Mouse (Mus musculus) neural tube, embryonic 15.5 days (tissue): ENCODE results near the gene Echdc3. TPM values are rescaled to one million over a fixed set of nuclear protein-coding genes. Genes with fewer than 3 reads are reported as not detected.

ENCODE experiments used
- ATAC-seq: fragments of 200-750 bp; cut with Nextera tagmentation; 2 replicates; pipeline ENCODE4 v1.8.0; 2017; ENCODE audit warnings: mild to moderate bottlenecking, moderate TSS enrichment, moderate library complexity; ENCODE audit not compliant: low FRiP score
- H3K27ac ChIP-seq: fragments of 300-500 bp; sonication (generic); replicated peaks from 2 replicates; pipeline ENCODE4 v1.5.1; 2015; ENCODE audit warnings: mild to moderate bottlenecking, inconsistent platforms
- H3K27me3 ChIP-seq: fragments of 300-500 bp; sonication (generic); replicated peaks from 2 replicates; pipeline ENCODE4 v1.6.1; 2015; ENCODE audit warnings: inconsistent platforms
- H3K36me3 ChIP-seq: fragments of 300-500 bp; sonication (generic); 2 replicates; pipeline ENCODE4 v1.6.1; 2015; ENCODE audit warnings: inconsistent platforms
- H3K4me1 ChIP-seq: fragments of 300-500 bp; sonication (generic); 2 replicates; pipeline ENCODE4 v1.6.1; 2015; ENCODE audit warnings: inconsistent platforms
- H3K4me2 ChIP-seq: fragments of 300-500 bp; sonication (generic); 2 replicates; pipeline ENCODE4 v1.6.1; 2015; ENCODE audit warnings: inconsistent platforms, mild to moderate bottlenecking, moderate library complexity
- H3K4me3 ChIP-seq: fragments of 300-500 bp; sonication (generic); replicated peaks from 2 replicates; pipeline ENCODE4 v1.5.1; 2015; ENCODE audit warnings: mild to moderate bottlenecking, inconsistent platforms
- H3K9ac ChIP-seq: fragments of 300-500 bp; sonication (generic); replicated peaks from 2 replicates; pipeline ENCODE4 v1.6.1; 2015; ENCODE audit warnings: mild to moderate bottlenecking, inconsistent platforms
- H3K9me3 ChIP-seq: fragments of 300-500 bp; sonication (generic); replicated peaks from 2 replicates; pipeline ENCODE4 v1.6.1; 2016; ENCODE audit warnings: inconsistent platforms
- WGBS: fragments of 180-500 bp; shearing (Covaris S2); methylation state at CpG from one replicate; pipeline ENCODE4 v1.1.7; 2015; ENCODE audit warnings: mixed read lengths; 5-methylcytosine and 5-hydroxymethylcytosine counted together
- polyA plus RNA-seq: library from polyadenylated mRNA; unstranded; fragments of >200 nt; fragmentation: Nextera tagmentation; extraction: Ambion mirVana; gene quantifications from 2 replicates; pipeline ENCODE4 v1.2.1, GENCODE M21; 2015

Echdc3 gene
- polyA plus RNA-seq, 1 experiment from 2014 or later, result 1.3 TPM

DNA sequence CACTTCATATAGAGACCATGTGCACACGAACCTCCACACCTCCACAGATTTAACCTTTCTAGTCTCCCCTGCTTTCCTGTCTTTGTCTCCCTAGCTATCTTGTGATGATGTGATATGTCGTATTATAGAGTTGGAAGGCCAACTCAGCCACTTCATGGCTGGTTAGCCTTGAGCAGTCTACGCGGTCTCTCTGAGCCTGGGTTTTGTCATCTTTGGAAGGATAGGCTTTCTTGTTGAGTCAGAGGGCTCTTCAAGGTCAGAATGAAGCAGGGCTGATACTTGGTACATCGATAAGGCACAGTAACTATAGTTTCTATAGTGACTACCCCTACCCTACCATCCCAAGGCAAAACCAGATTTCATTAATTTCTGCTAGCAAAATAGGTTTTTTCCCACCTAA is 28.6 kb upstream of the Echdc3 start:
- no peak overlapping the region for H3K9ac ChIP-seq
- H3K4me2 ChIP-seq, result no peak overlapping the region
- no peaks in the 10 kb centered on the region for H3K9me3 ChIP-seq
- H3K27me3 ChIP-seq, result no peaks in the 10 kb centered on the region
- H3K4me1 ChIP-seq, result no peaks in the 10 kb centered on the region
- no peak for ATAC-seq
- no peak overlapping the region for H3K4me3 ChIP-seq
- WGBS, result 91% methylated on average over 5 of the region's 5 CpGs
- no peak overlapping the region for H3K27ac ChIP-seq
- no peaks in the 10 kb centered on the region for H3K36me3 ChIP-seq

DNA sequence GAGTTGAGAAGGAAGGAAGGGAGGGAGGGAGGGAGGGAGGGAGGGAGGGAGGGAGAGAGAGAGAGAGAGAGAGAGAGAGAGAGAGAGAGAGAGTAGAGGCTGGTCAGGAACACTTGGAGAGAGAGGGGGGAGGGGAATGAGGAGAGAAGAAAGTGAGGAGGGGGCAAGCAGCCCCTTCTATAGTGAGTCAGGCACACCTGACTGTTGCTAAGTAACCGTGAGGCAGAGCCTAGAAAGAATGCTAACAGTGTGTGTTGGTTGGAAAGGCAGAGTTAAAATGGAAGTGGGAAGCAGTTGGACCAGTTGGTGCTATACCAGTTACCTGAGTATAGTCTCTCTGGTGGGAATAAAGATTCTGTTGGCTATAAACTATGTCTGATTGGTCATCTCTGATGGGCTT is 27.2 kb upstream of the Echdc3 start:
- H3K9me3 ChIP-seq, result no peaks in the 10 kb centered on the region
- ATAC-seq, result no peak
- no peak overlapping the region for H3K4me2 ChIP-seq
- H3K36me3 ChIP-seq, result no peaks in the 10 kb centered on the region
- no peak overlapping the region for H3K4me3 ChIP-seq
- 79% methylated on average over 1 of the region's 1 CpGs for WGBS
- no peaks in the 10 kb centered on the region for H3K27me3 ChIP-seq
- H3K27ac ChIP-seq, result no peak overlapping the region
- H3K4me1 ChIP-seq, result no peaks in the 10 kb centered on the region
- H3K9ac ChIP-seq, result no peak overlapping the region

DNA sequence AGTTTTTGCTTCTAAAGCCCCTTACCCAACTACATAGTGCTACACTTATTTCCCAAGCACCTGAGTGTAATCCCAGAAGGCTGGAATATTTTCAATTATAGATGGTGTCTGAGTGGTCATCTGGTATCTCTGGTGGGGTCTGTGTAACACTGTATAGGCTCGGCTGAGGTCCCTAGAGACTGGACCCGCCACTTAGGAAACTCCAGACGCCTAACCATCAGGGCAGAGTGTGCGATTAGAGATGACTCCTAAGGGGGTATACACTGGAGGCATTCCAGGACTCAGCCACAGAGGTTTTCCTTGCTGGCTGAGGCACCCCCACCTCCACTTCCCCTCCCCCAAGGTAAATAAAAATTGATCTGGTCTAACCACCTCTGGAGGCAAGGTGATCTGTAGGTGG is 26.5 kb upstream of the Echdc3 start:
- Histone ChIP-seq H3K36me3 (no peaks in the 10 kb centered on the region), H3K4me1 (no peaks in the 10 kb centered on the region), H3K4me3 (no peak overlapping the region), H3K27ac (no peak overlapping the region), H3K9ac (no peak overlapping the region), H3K9me3 (no peaks in the 10 kb centered on the region), H3K4me2 (no peak overlapping the region), H3K27me3 (no peaks in the 10 kb centered on the region)
- WGBS, result 71% methylated on average over 4 of the region's 4 CpGs
- no peak for ATAC-seq

DNA sequence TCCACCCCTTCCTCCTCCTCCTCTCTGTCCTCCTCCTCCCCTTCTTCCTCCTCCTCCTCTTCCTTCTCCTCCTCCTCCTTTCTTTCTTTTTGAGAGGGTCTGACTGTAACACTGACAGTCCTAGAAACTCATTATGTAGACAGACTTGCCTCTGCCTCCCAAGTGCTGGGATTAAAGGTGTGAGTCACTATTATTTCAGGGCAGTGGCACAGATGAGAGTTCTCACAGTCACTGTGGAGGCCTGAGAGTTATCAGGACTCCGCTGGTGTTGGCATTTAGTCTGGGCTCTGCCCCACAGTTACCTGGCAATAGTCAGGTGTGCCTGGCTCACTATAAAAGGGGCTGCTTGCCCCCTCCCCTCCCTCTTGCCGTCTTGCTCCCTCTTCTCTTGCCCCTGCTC is 25.8 kb upstream of the Echdc3 start:
- H3K27me3 ChIP-seq, result no peaks in the 10 kb centered on the region
- no peak overlapping the region for H3K4me3 ChIP-seq
- H3K27ac ChIP-seq, result no peak overlapping the region
- H3K9ac ChIP-seq, result no peak overlapping the region
- H3K36me3 ChIP-seq, result no peaks in the 10 kb centered on the region
- H3K4me2 ChIP-seq, result no peak overlapping the region
- 58% methylated on average over 2 of the region's 2 CpGs for WGBS
- no peaks in the 10 kb centered on the region for H3K9me3 ChIP-seq
- H3K4me1 ChIP-seq, result no peaks in the 10 kb centered on the region
- ATAC-seq, result no peak

DNA sequence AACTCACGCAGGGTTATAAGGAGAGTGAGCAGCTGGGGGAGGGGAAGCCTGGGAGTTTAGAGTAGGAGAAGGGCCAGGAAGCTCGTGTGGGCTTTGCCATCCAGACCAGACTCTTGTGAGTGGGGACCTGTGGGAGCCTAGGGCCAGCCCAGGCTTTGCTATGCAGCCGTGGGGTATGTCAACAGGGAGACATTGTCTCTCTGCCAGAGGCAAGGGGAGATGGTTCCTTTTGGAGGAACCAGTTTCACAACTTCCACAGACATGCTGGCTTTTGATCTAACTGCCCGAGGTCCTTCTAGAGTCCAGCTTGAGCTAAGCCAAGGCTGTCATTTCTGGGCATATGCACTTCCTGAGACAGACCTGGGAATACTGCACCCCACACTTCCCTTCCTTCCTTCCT is 25.4 kb upstream of the Echdc3 start:
- H3K4me2 ChIP-seq, result no peak overlapping the region
- H3K27me3 ChIP-seq, result no peaks in the 10 kb centered on the region
- H3K36me3 ChIP-seq, result no peaks in the 10 kb centered on the region
- H3K9me3 ChIP-seq, result no peaks in the 10 kb centered on the region
- H3K27ac ChIP-seq, result no peak overlapping the region
- no peak overlapping the region for H3K9ac ChIP-seq
- no peaks in the 10 kb centered on the region for H3K4me1 ChIP-seq
- 63% methylated on average over 4 of the region's 4 CpGs for whole genome bisulfite sequencing
- ATAC-seq, result no peak
- H3K4me3 ChIP-seq, result no peak overlapping the region

DNA sequence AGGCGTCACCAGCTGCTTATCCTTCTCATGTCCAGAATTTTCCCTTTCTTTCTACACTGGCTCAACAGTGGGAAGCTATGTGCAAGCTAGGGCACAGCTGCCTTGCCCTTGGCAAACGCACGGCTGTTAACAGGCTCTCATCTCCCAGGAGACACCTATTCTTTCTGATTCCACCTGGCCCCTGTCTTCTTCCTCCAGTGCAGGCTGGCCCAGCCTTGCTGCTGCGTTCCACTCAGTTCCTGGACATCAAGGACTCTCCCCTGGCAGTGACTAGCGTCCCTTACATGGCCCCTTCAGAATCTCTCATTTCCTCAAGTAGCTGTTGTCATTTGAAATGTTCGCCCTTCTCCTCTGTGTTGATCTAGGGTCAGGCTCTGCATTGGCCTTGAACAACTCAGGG is 20.5 kb upstream of the Echdc3 start:
- H3K27me3 ChIP-seq, result no peaks in the 10 kb centered on the region
- H3K9ac ChIP-seq, result no peak overlapping the region
- no peaks in the 10 kb centered on the region for H3K4me1 ChIP-seq
- no peak for ATAC-seq
- no peak overlapping the region for H3K4me3 ChIP-seq
- no peak overlapping the region for H3K27ac ChIP-seq
- WGBS, result 61% methylated on average over 6 of the region's 6 CpGs
- no peaks in the 10 kb centered on the region for H3K9me3 ChIP-seq
- no peaks in the 10 kb centered on the region for H3K36me3 ChIP-seq
- H3K4me2 ChIP-seq, result no peak overlapping the region

DNA sequence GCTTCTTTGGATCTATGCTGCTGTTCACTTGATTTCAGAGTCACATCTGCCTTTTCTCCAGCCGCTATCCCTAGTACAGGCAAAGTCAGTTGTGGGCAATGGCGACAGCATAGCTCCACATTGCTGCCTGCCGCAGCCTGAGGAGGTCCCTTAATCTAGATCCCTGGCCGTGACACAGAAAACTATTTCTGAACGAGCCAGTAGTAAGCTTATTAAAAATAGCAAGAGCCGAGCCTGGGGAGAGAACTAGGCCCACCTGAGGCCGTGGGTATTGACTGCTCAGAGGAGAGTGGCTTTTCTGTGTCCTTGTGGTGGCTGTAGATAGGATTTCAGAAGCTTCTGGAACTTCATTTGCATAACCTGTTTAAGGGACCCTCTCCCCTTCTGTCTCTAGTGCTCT is 19.9 kb upstream of the Echdc3 start:
- H3K4me3 ChIP-seq, result no peak overlapping the region
- 82% methylated on average over 7 of the region's 7 CpGs for WGBS
- no peak overlapping the region for H3K27ac ChIP-seq
- no peaks in the 10 kb centered on the region for H3K4me1 ChIP-seq
- no peak overlapping the region for H3K9ac ChIP-seq
- H3K27me3 ChIP-seq, result no peaks in the 10 kb centered on the region
- ATAC-seq, result no peak
- no peaks in the 10 kb centered on the region for H3K36me3 ChIP-seq
- H3K9me3 ChIP-seq, result no peaks in the 10 kb centered on the region
- H3K4me2 ChIP-seq, result no peak overlapping the region

DNA sequence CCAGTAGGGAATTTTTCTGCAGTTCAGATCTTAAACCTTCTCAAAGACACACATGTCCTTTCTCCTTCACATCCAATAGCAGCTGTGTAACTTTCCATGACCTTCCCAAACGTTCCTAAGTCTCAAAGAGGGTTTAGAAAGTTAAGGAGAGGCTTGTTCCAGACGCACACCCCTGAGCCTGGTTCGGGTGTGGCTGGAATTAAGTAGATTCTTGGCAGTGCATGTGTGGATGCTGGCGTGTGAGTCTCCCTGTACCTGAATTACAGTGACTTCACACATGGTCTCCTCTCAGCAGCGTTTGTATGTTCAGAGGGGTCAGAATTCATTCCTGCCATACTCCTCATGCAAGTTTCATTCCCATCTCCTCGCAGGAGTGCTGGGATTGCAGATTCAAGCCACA is 18.0 kb upstream of the Echdc3 start:
- Histone ChIP-seq H3K4me2 (no peak overlapping the region), H3K4me3 (no peak overlapping the region), H3K9ac (no peak overlapping the region), H3K36me3 (no peaks in the 10 kb centered on the region), H3K27me3 (no peaks in the 10 kb centered on the region), H3K9me3 (no peaks in the 10 kb centered on the region), H3K4me1 (no peaks in the 10 kb centered on the region; the same call in 1 of the 2 replicates), H3K27ac (no peak overlapping the region)
- 82% methylated on average over 6 of the region's 6 CpGs for WGBS
- no peak for ATAC-seq

DNA sequence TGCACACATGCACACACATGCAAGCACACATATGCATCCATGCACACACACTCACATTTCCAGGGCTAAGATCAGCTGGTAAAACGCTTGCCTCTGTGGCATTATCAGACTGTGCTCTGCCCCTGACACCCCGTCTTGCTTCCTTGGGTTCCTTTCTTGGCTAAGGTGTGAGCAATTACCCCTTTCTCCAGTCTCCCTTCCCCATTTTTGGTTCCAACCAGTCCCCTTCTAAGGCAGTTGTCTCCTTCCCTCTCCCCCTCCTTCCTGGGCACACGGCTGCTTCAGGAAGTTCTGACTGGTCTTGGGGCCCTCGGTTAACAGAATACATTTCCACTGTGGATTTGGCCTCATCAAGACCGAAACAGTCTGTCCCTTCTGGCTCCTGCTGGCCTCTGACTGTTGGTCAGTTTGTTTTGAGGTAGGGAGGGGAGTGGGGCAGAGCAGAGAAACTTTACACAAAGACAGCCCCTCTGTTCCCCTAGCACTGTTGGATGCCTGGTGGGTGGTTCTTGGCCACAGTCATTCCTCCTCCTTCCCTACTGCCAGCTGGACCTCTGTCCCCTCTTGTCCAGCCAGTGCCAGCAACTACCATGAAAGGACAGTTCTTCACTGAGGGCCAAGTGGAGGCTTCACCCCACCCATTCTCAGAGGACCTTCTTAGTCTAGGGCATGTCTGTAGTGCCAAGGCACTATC is 16.9 kb upstream of the Echdc3 start:
- WGBS, result 81% methylated on average over 5 of the region's 5 CpGs
- Histone ChIP-seq H3K4me1 (no peaks in the 10 kb centered on the region; the same call in 1 of the 2 replicates), H3K27me3 (no peaks in the 10 kb centered on the region), H3K4me2 (no peak overlapping the region), H3K9me3 (no peaks in the 10 kb centered on the region), H3K4me3 (no peak overlapping the region), H3K9ac (no peak overlapping the region), H3K36me3 (no peaks in the 10 kb centered on the region), H3K27ac (no peak overlapping the region)
- ATAC-seq, result no peak

DNA sequence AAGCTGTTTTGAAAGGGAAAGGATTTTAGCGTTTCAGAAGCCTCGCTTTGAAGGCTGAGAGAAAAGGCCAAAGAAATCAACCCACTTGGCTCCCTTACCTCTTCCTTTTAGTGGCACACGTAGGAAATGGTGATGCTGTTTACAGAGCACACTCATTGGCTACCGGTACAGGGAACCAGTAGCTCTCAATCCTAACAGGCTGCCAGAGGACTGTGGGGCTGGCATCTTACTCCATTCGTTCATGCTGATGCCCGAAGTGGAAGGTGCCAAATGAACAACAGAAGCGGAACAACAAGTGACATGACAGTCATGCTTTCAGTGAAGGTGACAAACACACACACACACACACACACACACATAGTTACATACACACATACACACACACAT is 14.2 kb upstream of the Echdc3 start:
- Histone ChIP-seq H3K27me3 (no peaks in the 10 kb centered on the region), H3K27ac (peak overlapping the region; percentile 11; the same call in 1 of the 2 replicates), H3K4me2 (no peak overlapping the region), H3K4me3 (no peak overlapping the region), H3K9ac (no peak overlapping the region), H3K9me3 (no peaks in the 10 kb centered on the region), H3K4me1 (no peaks in the 10 kb centered on the region; the same call in 1 of the 2 replicates), H3K36me3 (no peaks in the 10 kb centered on the region)
- 71% methylated on average over 7 of the region's 7 CpGs for WGBS
- ATAC-seq, result no peak; the same call in 1 of the 2 replicates

DNA sequence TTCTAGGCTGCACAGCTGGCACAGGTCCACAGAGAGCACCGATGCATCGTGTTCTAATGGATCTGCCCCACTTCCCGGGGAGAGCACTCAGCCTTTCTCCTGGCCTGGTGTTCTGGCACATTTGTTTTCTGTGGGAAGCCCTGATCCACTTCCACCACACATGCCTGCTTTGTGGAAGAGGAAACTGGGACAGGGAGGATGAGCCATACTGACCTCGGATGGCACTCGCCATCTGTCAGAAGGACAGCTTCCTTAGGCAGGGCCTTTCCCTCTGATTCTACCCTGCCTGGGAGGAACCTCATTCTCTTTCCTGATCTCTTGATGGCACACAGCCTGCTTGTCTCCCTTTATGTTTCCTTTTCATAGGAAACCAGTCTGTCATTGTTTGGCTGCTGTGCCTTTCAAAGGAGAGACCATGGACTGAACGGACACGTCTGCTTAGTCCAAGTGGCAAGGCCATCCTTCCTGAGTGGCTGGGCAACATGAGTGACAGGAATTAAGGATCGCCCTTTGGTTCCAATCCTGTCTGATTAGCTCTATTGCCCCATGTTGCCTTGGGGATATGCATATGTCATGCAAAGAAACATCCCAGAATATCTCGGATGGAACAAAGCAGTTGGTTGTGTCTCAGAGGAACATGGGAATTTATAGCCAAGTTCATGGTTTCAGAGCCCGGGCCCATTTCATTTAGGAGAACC is 13.7 kb upstream of the Echdc3 start:
- Histone ChIP-seq H3K4me3 (no peak overlapping the region), H3K27me3 (no peaks in the 10 kb centered on the region), H3K4me2 (no peak overlapping the region), H3K9me3 (no peaks in the 10 kb centered on the region), H3K4me1 (no peaks in the 10 kb centered on the region; the same call in 1 of the 2 replicates), H3K9ac (no peak overlapping the region), H3K27ac (peak overlapping the region; percentile 11; the same call in 1 of the 2 replicates), H3K36me3 (no peaks in the 10 kb centered on the region)
- 0 out of 2 replicates have a peak, but pooled peaks have one; percentile 35 for ATAC-seq
- 58% methylated on average over 10 of the region's 10 CpGs for WGBS

DNA sequence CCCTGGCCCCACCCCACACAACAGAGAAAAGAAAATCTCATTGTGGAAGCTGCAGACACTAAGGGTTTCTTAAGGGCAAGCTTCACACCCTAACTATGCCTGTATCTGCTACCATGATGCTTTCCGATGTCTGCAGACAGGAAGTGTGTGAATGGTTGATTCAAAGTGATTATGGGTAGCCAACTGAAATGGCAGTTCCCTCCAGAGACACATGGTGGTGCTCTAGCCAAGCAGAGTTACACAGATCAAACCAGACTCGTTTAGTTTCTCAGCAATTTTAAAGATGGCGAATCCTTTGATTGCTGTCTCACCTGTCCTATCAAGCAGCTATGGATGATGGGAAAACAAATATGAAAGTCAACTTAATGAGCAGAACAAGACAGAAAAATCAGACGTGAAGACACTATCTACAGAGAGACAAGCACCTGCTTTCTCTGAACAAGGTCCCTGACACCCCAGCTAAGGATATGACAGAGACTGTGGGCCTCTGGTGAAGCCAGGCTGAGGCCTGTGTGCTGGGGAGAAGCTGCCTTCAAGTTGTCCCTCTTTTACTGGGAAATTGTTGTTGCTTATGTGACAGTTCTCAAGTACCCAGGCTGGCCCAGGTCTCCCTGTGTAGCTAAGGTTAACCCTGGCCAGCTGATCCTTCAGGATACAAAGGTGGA is 7.4 kb upstream of the Echdc3 start:
- 9% methylated on average over 4 of the region's 4 CpGs for WGBS
- ATAC-seq, result peak; percentile 71; the same call in 1 of the 2 replicates
- Histone ChIP-seq H3K9me3 (no peaks in the 10 kb centered on the region), H3K27ac (no peak overlapping the region), H3K4me2 (no peak overlapping the region), H3K27me3 (no peaks in the 10 kb centered on the region), H3K9ac (no peak overlapping the region), H3K4me1 (no peaks in the 10 kb centered on the region), H3K4me3 (no peak overlapping the region), H3K36me3 (no peaks in the 10 kb centered on the region)
